Mouse (Mus musculus) stomach, postnatal 0 days (tissue): Measurements from ENCODE around the gene Nos2. TPM values are rescaled to one million over a fixed set of nuclear protein-coding genes. Genes with fewer than 3 reads are reported as not detected.
A peak's percentile ranks its signal among the peaks of the same experiment; 100 is the strongest.

ENCODE experiments used
- ATAC-seq: fragments of 200-750 bp; cut with Nextera tagmentation; 2 replicates; pipeline ENCODE4 v1.8.0; 2017; ENCODE audit not compliant: low FRiP score, low TSS enrichment
- DNase-seq: peaks from one replicate; pipeline ENCODE4 v3.0.0-alpha.2; 2016; ENCODE audit warnings: low spot score
- H3K27ac ChIP-seq: fragments of 300-500 bp; sonication (generic); replicated peaks from 2 replicates; pipeline ENCODE4 v1.5.1; 2014; ENCODE audit warnings: mild to moderate bottlenecking, control low read depth
- H3K27me3 ChIP-seq: fragments of 300-500 bp; sonication (generic); 2 replicates; pipeline ENCODE4 v1.6.1; 2014; ENCODE audit warnings: low read length; ENCODE audit not compliant: control insufficient read depth, insufficient read depth
- H3K36me3 ChIP-seq: fragments of 300-500 bp; sonication (generic); 2 replicates; pipeline ENCODE4 v1.6.1; 2014; ENCODE audit warnings: low read length, mixed read lengths; ENCODE audit not compliant: control insufficient read depth, insufficient read depth
- H3K4me1 ChIP-seq: fragments of 300-500 bp; sonication (generic); replicated peaks from 2 replicates; pipeline ENCODE4 v1.6.1; 2014; ENCODE audit warnings: antibody characterized with exemption; ENCODE audit not compliant: control insufficient read depth, insufficient read depth
- H3K4me2 ChIP-seq: fragments of 300-500 bp; sonication (generic); replicated peaks from 2 replicates; pipeline ENCODE4 v1.6.1; 2014; ENCODE audit warnings: low read depth, mild to moderate bottlenecking, control low read depth, moderate library complexity
- H3K4me3 ChIP-seq: fragments of 300-500 bp; sonication (generic); 2 replicates; pipeline ENCODE4 v1.5.1; 2014; ENCODE audit warnings: low read depth, low read length, control low read depth
- H3K9ac ChIP-seq: fragments of 300-500 bp; sonication (generic); 2 replicates; pipeline ENCODE4 v1.6.1; 2014; ENCODE audit warnings: mild to moderate bottlenecking, low read length, control low read depth, mixed read lengths
- H3K9me3 ChIP-seq: fragments of 300-500 bp; sonication (generic); 2 replicates; pipeline ENCODE4 v1.6.1; 2016; ENCODE audit warnings: low read length; ENCODE audit not compliant: control insufficient read depth
- CTCF ChIP-seq: IDR thresholded peaks from 2 replicates; pipeline ENCODE4 v1.5.1; 2016; ENCODE audit warnings: antibody characterized with exemption, low read depth, mild to moderate bottlenecking, moderate library complexity
- EP300 ChIP-seq: optimal IDR thresholded peaks from 2 replicates; pipeline ENCODE3; 2016; ENCODE audit warnings: antibody characterized with exemption
- WGBS: fragments of 180-500 bp; shearing (Covaris S2); extraction: QIAGEN DNeasy Blood & Tissue Kit; methylation state at CpG from one replicate; pipeline ENCODE4 v1.1.7; 2014; 5-methylcytosine and 5-hydroxymethylcytosine counted together
- polyA plus RNA-seq: library from polyadenylated mRNA; unstranded; fragments of >200 nt; fragmentation: Nextera tagmentation; extraction: Ambion mirVana; gene quantifications from 2 replicates; pipeline ENCODE4 v1.2.1, GENCODE M21; 2015

The Nos2 gene
- polyA plus RNA-seq, 1 experiment from 2014 or later, result 0.27 TPM

DNA sequence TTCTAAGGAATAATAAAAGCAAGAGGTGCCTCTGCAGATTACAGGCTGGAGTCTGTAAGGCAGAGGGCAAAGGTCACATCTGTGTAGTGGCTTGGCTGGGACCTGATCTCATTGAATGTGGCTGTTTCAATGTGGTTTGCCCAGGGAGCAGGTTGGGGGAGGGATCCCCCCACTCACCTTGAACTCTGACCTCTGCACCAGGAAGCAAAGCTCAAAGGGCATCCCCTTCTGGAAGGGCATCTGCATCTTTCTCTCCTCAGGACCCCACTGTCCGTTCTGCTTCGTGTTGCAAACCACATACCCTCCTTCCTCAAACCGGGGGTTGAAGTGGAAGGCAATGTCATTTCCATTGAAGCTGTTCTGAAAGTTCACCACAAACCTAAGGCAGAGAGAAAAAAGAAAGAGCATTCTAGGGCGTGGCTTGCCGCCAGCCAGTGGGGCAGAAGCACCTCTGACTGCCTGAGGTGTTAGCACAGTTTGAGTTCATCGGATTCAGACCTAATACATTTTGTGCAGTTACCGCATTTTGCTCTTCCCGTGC, 52.3 kb downstream of the Nos2 start:
- Histone ChIP-seq H3K4me1 (no peaks in the 10 kb centered on the region), H3K27ac (0 out of 2 replicates have a peak overlapping the region, but pooled peaks have one; percentile 30), H3K36me3 (no peaks in the 10 kb centered on the region; the same call in 1 of the 2 replicates), H3K4me3 (no peak overlapping the region), H3K9ac (no peak overlapping the region), H3K27me3 (no peaks in the 10 kb centered on the region), H3K9me3 (no peaks in the 10 kb centered on the region), H3K4me2 (no peak overlapping the region)
- DNase-seq (no peak), ATAC-seq (no peak)
- WGBS, result 51% methylated on average over 8 of the region's 8 CpGs
- TF ChIP-seq EP300 (no peak), CTCF (no peak)

GRCm38 (mm10) chr11:78973381-78974150, 53.0 kb downstream of the Nos2 start:
- Histone ChIP-seq H3K9ac (no peak overlapping the region), H3K4me2 (no peak overlapping the region), H3K36me3 (no peaks in the 10 kb centered on the region; the same call in 1 of the 2 replicates), H3K27me3 (no peaks in the 10 kb centered on the region), H3K4me1 (no peaks in the 10 kb centered on the region), H3K4me3 (no peak overlapping the region), H3K9me3 (no peaks in the 10 kb centered on the region), H3K27ac (0 out of 2 replicates have a peak overlapping the region, but pooled peaks have one; percentile 2)
- WGBS, result 60% methylated on average over 17 of the region's 17 CpGs
- ATAC-seq, result peak; percentile 55; the same call in 1 of the 2 replicates
- peak; percentile 24 for DNase-seq
- TF ChIP-seq CTCF, result no peak
- no peak for TF ChIP-seq EP300

- no peak overlapping the region for H3K27ac ChIP-seq
- no peak overlapping the region for H3K4me3 ChIP-seq
- ATAC-seq, result no peak
- H3K4me1 ChIP-seq, result no peaks in the 10 kb centered on the region
- no peaks in the 10 kb centered on the region for H3K27me3 ChIP-seq
- H3K36me3 ChIP-seq, result no peaks in the 10 kb centered on the region; the same call in 1 of the 2 replicates
- 83% methylated on average over 8 of the region's 8 CpGs for WGBS
- TF ChIP-seq CTCF (no peak), EP300 (no peak)
- no peak overlapping the region for H3K9ac ChIP-seq
- no peaks in the 10 kb centered on the region for H3K9me3 ChIP-seq
- H3K4me2 ChIP-seq, result no peak overlapping the region
- peak; percentile 11 for DNase-seq
These were observed 56.3 kb downstream of the Nos2 start for GRCm38 (mm10) chr11:78976731-78977510.

GRCm38 (mm10) chr11:78978176-78979019, 57.8 kb downstream of the Nos2 start:
- Histone ChIP-seq H3K36me3 (no peaks in the 10 kb centered on the region; the same call in 1 of the 2 replicates), H3K27me3 (no peaks in the 10 kb centered on the region), H3K4me2 (no peak overlapping the region), H3K9ac (no peak overlapping the region), H3K27ac (peak overlapping the region; percentile 67; the same call in 1 of the 2 replicates), H3K9me3 (no peaks in the 10 kb centered on the region), H3K4me3 (no peak overlapping the region), H3K4me1 (no peaks in the 10 kb centered on the region)
- ATAC-seq (no peak), DNase-seq (peak; percentile 26)
- WGBS, result 64% methylated on average over 12 of the region's 12 CpGs
- TF ChIP-seq CTCF (no peak), EP300 (no peak)

- H3K9ac ChIP-seq, result no peak overlapping the region
These were observed 59.6 kb downstream of the Nos2 start for GRCm38 (mm10) chr11:78980083-78980634.

More at GRCm38 (mm10) chr11:78980083-78980634, 59.6 kb downstream of the Nos2 start:
- DNase-seq (peak; percentile 5), ATAC-seq (no peak)
- no peak overlapping the region for H3K4me3 ChIP-seq
- H3K4me1 ChIP-seq, result no peaks in the 10 kb centered on the region
- H3K27me3 ChIP-seq, result no peaks in the 10 kb centered on the region
- 70% methylated on average over 4 of the region's 4 CpGs for WGBS
- H3K36me3 ChIP-seq, result no peaks in the 10 kb centered on the region; the same call in 1 of the 2 replicates
- no peaks in the 10 kb centered on the region for H3K9me3 ChIP-seq
- H3K4me2 ChIP-seq, result no peak overlapping the region
- H3K27ac ChIP-seq, result peak overlapping the region; percentile 58; the same call in 1 of the 2 replicates
- TF ChIP-seq EP300 (no peak), CTCF (no peak)
